Mouse (Mus musculus) ES-E14 (cell line): ENCODE measurements around the gene a.

Experiments used
- CHD2 ChIP-seq: IDR thresholded peaks from 2 replicates; pipeline ENCODE4 v1.6.1; 2014; ENCODE audit warnings: mild to moderate bottlenecking, low read depth, low read length, inconsistent platforms
- HCFC1 ChIP-seq: IDR thresholded peaks from 2 replicates; pipeline ENCODE4 v1.6.1; 2012; ENCODE audit warnings: low read length, inconsistent platforms, borderline replicate concordance; ENCODE audit not compliant: insufficient read depth

- TF ChIP-seq HCFC1 (no peak), CHD2 (no peak)
Measured at GRCm38 (mm10) chr2:154905796-154906195, 114.6 kb downstream of the a start.
